Mouse (Mus musculus) kidney, postnatal 0 days (tissue): ENCODE data around the gene Zfp513. TPM values are rescaled to one million over a fixed set of nuclear protein-coding genes. Genes with fewer than 3 reads are reported as not detected.
A peak's percentile ranks its signal among the peaks of the same experiment; 100 is the strongest.

Experiments used
- ATAC-seq: fragments of 200-750 bp; cut with Nextera tagmentation; replicated peaks from 2 replicates; pipeline ENCODE4 v1.8.0; 2017; ENCODE audit warnings: low read depth, moderate number of reproducible peaks, moderate TSS enrichment, moderate library complexity; ENCODE audit not compliant: low FRiP score
- DNase-seq: peaks from one replicate; pipeline ENCODE4 v3.0.0-alpha.2; 2016; ENCODE audit warnings: low spot score
- H3K27ac ChIP-seq: fragments of 300-500 bp; sonication (generic); 2 replicates; pipeline ENCODE4 v1.5.1; 2014; ENCODE audit warnings: mild to moderate bottlenecking
- H3K27me3 ChIP-seq: fragments of 300-500 bp; sonication (generic); 2 replicates; pipeline ENCODE4 v1.6.1; 2014; ENCODE audit warnings: low read length, mixed read lengths; ENCODE audit not compliant: insufficient read depth
- H3K36me3 ChIP-seq: fragments of 300-500 bp; sonication (generic); 2 replicates; pipeline ENCODE4 v1.6.1; 2014; ENCODE audit warnings: low read length, mixed read lengths; ENCODE audit not compliant: insufficient read depth
- H3K4me1 ChIP-seq: fragments of 300-500 bp; sonication (generic); replicated peaks from 2 replicates; pipeline ENCODE4 v1.6.1; 2014; ENCODE audit warnings: antibody characterized with exemption, low read length, mixed read lengths; ENCODE audit not compliant: insufficient read depth
- H3K4me2 ChIP-seq: fragments of 300-500 bp; sonication (generic); 2 replicates; pipeline ENCODE4 v1.6.1; 2014; ENCODE audit warnings: mild to moderate bottlenecking, low read length, moderate library complexity, mixed read lengths
- H3K4me3 ChIP-seq: fragments of 300-500 bp; sonication (generic); replicated peaks from 2 replicates; pipeline ENCODE4 v1.5.1; 2014; ENCODE audit warnings: low read depth, low read length
- H3K9ac ChIP-seq: fragments of 300-500 bp; sonication (generic); 2 replicates; pipeline ENCODE4 v1.6.1; 2014; ENCODE audit warnings: low read depth, low read length
- H3K9me3 ChIP-seq: fragments of 300-500 bp; sonication (generic); replicated peaks from 2 replicates; pipeline ENCODE4 v1.6.1; 2016; ENCODE audit warnings: low read length, inconsistent platforms, mixed read lengths
- CTCF ChIP-seq: IDR thresholded peaks from 2 replicates; pipeline ENCODE4 v1.5.1; 2016; ENCODE audit warnings: antibody characterized with exemption, low read depth, mild to moderate bottlenecking, moderate library complexity
- WGBS: fragments of 180-500 bp; shearing (Covaris S2); extraction: QIAGEN DNeasy Blood & Tissue Kit; methylation state at CpG from one replicate; pipeline ENCODE4 v1.1.7; 2014; 5-methylcytosine and 5-hydroxymethylcytosine counted together
- polyA plus RNA-seq: library from polyadenylated mRNA; unstranded; fragments of >200 nt; fragmentation: Nextera tagmentation; extraction: Ambion mirVana; gene quantifications from 2 replicates; pipeline ENCODE4 v1.2.1, GENCODE M21; 2015

Zfp513 gene
- polyA plus RNA-seq, 1 experiment from 2014 or later = 8.9 TPM

DNA sequence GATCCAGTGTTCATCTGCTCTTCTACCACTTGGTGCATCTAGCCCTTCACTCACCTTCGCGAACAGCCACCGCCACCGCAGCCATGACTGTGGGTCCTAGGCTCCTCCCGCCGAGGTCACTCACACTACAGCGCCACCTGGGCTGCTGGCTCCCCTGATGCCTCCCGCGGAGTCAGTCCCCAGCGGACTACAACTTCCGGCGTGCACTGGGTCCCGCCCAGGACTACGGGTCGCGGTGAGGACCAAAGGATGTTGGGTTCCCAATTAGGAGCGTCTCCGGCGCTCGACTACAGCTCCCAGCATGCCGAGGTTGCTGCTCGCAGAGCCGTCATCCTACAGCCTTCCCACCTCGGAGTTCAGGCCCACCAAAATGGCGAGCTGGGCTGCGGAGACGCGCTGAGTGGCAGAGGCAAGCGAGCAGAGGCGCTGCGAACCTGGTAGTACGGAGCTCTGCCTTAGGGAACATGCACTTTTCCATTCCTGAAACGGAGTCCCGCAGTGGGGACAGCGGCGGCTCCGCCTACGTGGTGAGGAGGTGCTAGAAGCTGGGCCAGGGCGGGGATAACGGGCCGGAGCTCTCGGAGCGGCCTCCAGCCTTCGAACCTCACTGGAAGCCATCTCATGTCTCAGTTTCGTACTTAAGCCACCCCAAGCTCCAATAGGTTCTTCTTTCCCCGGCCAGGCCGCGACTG, 9.0 kb downstream of the Zfp513 start, which contains the start of the genes Snx17 and Eif2b4:
Gene Snx17, plus strand, starts transcription at position 289 of the 692 bp plus-strand sequence.
Gene Eif2b4, minus strand, starts transcription at position 492 of the 692 bp plus-strand sequence.
- H3K4me3 ChIP-seq = peak within 1 kb of the TSS; percentile 91
- no peaks in the 10 kb centered on the region for H3K27me3 ChIP-seq
- WGBS = under 1% methylated on average over 47 of the region's 48 CpGs
- peak within 1 kb of the TSS; percentile 75 for H3K4me2 ChIP-seq
- peak within 1 kb of the TSS; percentile 89 for H3K27ac ChIP-seq
- H3K9me3 ChIP-seq = no peaks in the 10 kb centered on the region
- peak; percentile 96 for ATAC-seq
- peak within 1 kb of the TSS; percentile 91 for H3K9ac ChIP-seq
- TF ChIP-seq CTCF = peak; percentile 71
- peak; percentile 98 for DNase-seq
- peaks cover 11% of the 10 kb centered on the region; the same call in 1 of the 2 replicates for H3K4me1 ChIP-seq
- peaks cover 51% of the 10 kb centered on the region for H3K36me3 ChIP-seq

DNA sequence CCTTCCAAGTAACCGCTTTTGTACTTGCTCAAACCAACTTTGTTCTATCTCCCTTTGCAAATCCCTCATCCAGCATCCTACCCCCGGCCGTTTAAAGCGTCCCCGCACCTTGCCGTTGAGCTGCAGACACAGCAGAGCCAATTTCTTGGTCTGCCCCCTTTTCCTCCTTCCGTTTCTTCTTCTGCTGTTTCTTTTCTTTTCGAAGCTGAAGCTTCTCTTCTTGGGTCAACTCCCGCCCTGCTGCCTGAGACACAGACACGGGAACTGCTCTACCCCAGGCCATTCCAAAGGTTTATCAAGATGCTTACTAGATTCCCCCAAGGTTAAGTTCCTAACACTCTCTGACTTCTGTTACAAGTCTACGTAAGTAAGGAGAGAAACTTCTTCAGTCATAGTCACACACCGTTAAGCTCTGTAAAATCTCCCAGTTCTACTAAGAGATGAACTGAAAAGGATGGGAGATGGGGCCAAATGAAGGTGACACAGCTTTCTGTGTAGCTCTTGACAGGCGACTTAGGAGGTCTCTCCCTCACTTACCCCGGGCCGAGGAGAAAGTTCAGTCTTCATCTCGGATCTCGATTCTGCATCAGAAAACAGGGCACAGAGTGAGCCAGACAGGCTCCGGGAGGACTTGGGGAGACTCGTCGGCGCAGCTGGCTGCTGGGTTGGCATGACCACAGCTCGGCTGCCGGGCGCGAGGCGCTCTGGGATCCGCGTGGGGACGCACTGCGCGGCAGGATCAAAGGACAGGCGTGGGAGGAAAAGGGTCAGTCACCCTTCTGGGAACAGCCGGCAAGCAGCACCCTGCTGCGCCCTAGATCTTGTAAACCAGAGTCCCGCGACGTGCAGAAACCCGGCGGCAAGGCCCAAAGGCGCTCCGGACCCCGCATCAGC, 9.8 kb downstream of the Zfp513 start:
- Histone ChIP-seq H3K4me3 (peak overlapping the region; percentile 91), H3K4me2 (peak overlapping the region; percentile 75), H3K27ac (peak overlapping the region; percentile 89), H3K9me3 (no peaks in the 10 kb centered on the region), H3K36me3 (peaks cover 50% of the 10 kb centered on the region), H3K9ac (peak overlapping the region; percentile 66), H3K4me1 (peaks cover 11% of the 10 kb centered on the region; the same call in 1 of the 2 replicates), H3K27me3 (no peaks in the 10 kb centered on the region)
- peak; percentile 74 for ATAC-seq
- no peak for DNase-seq
- no peak for TF ChIP-seq CTCF
- WGBS = 9% methylated on average over 42 of the region's 42 CpGs

DNA sequence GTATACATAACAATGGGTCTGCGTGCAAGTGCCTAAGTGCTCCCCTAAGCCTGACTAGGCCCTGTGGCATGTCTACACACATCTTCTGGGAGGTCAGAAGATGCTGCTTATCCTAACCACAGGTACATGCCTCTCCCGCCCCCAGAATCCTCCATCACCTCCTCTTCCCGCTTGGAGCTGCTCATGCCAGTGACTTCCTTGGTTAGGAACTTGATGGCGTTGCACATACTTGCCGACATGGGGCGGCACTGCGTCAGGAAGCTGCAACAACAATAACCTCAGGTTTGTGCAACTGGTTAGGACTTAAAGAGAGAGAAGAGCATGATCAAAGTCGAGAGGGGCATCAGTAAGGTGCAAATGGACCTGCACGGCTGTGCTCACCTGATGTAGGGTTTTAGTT, 11.9 kb downstream of the Zfp513 start:
- ATAC-seq (no peak), DNase-seq (no peak)
- TF ChIP-seq CTCF = no peak
- no peaks in the 10 kb centered on the region for H3K27me3 ChIP-seq
- H3K9me3 ChIP-seq = no peaks in the 10 kb centered on the region
- no peak overlapping the region for H3K9ac ChIP-seq
- H3K36me3 ChIP-seq = peaks cover 36% of the 10 kb centered on the region
- no peak overlapping the region for H3K4me3 ChIP-seq
- 92% methylated on average over 9 of the region's 9 CpGs for WGBS
- no peak overlapping the region for H3K4me2 ChIP-seq
- H3K27ac ChIP-seq = no peak overlapping the region
- H3K4me1 ChIP-seq = peaks cover 11% of the 10 kb centered on the region; the same call in 1 of the 2 replicates

DNA sequence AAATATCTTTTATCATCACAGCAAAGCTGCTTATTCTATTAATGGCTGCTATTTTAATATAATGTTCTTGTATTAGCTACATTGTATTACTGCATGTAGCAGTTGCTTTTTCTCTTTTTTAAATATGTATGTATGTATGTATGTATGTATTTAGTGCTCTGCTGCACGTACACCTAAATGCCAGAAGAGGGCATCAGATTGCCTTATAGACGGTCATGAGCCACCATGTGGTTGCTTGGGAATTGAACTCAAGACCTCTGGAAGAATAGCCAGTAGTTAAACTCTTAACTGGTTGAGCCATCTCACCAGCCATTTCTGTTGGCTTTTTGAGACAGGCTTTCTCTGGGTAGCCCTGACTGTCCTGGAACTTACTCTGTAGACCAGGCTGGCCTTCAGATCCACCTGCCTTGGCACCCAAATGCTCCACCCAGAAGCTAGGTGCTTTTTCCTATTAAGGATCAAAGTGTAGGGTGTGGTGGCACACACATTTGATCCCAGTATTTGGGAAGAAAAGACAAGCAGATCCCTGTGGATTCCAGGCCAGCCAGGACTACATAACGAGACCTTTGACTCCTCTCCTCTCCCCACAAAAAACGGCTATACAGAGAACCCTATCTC, 13.8 kb downstream of the Zfp513 start:
- DNase-seq (peak; percentile 24), ATAC-seq (no peak)
- Histone ChIP-seq H3K27ac (no peak overlapping the region), H3K27me3 (no peaks in the 10 kb centered on the region), H3K4me1 (peaks cover 7% of the 10 kb centered on the region; the same call in 1 of the 2 replicates), H3K9me3 (no peaks in the 10 kb centered on the region), H3K9ac (no peak overlapping the region), H3K36me3 (peaks cover 36% of the 10 kb centered on the region), H3K4me3 (no peak overlapping the region), H3K4me2 (no peak overlapping the region)
- WGBS = 71% methylated on average over 4 of the region's 4 CpGs
- TF ChIP-seq CTCF = peak; percentile 59

DNA sequence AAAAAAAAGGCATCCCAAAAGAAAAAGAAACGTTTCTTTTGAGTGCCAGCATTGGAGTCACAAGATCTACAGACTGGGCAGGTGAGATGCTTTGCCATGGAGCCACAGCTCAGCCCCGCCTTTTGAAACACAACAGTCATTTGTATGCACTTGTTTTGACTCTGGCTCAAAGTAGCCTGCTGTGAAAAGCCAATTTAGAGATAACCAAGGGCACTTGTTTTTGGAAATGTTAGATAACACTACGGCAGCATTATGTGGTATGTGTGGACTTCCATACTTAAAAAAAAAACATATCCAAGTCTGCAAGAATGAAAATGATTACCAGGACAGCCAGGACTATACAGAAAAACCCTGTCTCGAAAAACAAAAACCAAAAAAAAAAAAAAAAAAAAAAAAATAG, 18.4 kb downstream of the Zfp513 start:
- TF ChIP-seq CTCF = no peak
- Histone ChIP-seq H3K9me3 (no peaks in the 10 kb centered on the region), H3K27ac (no peak overlapping the region), H3K27me3 (no peaks in the 10 kb centered on the region), H3K4me3 (no peak overlapping the region), H3K36me3 (peaks cover 16% of the 10 kb centered on the region), H3K9ac (no peak overlapping the region), H3K4me2 (no peak overlapping the region), H3K4me1 (no peaks in the 10 kb centered on the region)
- ATAC-seq (no peak), DNase-seq (no peak)
- WGBS = 59% methylated on average over 4 of the region's 4 CpGs
